Mouse (Mus musculus): ENCODE results near the gene Cyb5d1. TPM values are rescaled to one million over a fixed set of nuclear protein-coding genes. Genes with fewer than 3 reads are reported as not detected.
"Not testable (repeated sequence)": the region's sequence is repeated elsewhere in the genome, so short reads cannot be mapped to it uniquely, and the experiment has no call there.

The Cyb5d1 gene
- polyA plus RNA-seq (2015; fragmentation: Nextera tagmentation; extraction: Ambion mirVana) = 24.9 and 25.3 TPM in 2 replicates

- not testable (repeated sequence) for H3K9me3 ChIP-seq; H3K36me3 ChIP-seq; H3K27me3 ChIP-seq (replicated peaks)
- Histone ChIP-seq H3K4me2 (peak within 1 kb of the TSS; percentile 66), H3K4me3 (replicated peaks) (peak within 1 kb of the TSS; percentile 61), H3K27ac (peak within 1 kb of the TSS; percentile 96), H3K4me1 (peaks cover 38% of the 10 kb centered on the region), H3K9ac (peak within 1 kb of the TSS; percentile 81)
- peak; percentile 75 for ATAC-seq (ENCODE audit: insufficient read depth, low FRiP score, low read depth)
- 0% methylated on average over 24 of the region's 24 CpGs for WGBS
These were observed at the start of gene Cyb5d1, which contains the start of gene Naa38 for GRCm38 (mm10) chr11:69395235-69395633. Gene Cyb5d1, minus strand, starts transcription at chr11:69395631. Gene Naa38, plus strand, starts transcription at chr11:69395487.

- no peaks in the 10 kb centered on the region for H3K36me3 ChIP-seq
- WGBS = 13% methylated on average over 5 of the region's 5 CpGs
- H3K9me3 ChIP-seq = no peaks in the 10 kb centered on the region
- H3K27ac ChIP-seq = peak overlapping the region; percentile 57
- H3K4me1 ChIP-seq = peaks cover 7% of the 10 kb centered on the region; the same call in 1 of the 2 replicates
- ATAC-seq (ENCODE audit: insufficient read depth, low FRiP score, low read depth) = peak; percentile 84
- H3K27me3 ChIP-seq (replicated peaks) = no peaks in the 10 kb centered on the region
- H3K4me2 ChIP-seq = no peak overlapping the region
- no peak overlapping the region for H3K4me3 ChIP-seq (replicated peaks)
- no peak overlapping the region for H3K9ac ChIP-seq
These were observed 47.9 kb upstream of the Cyb5d1 start for GRCm38 (mm10) chr11:69443328-69443727.

GRCm38 (mm10) chr11:69437291-69437690 is 41.9 kb upstream of the Cyb5d1 start:
- H3K4me1 ChIP-seq = peaks cover 5% of the 10 kb centered on the region; the same call in 1 of the 2 replicates
- no peaks in the 10 kb centered on the region for H3K9me3 ChIP-seq
- H3K36me3 ChIP-seq = no peaks in the 10 kb centered on the region
- no peak overlapping the region for H3K4me2 ChIP-seq
- ATAC-seq (ENCODE audit: insufficient read depth, low FRiP score, low read depth) = no peak
- H3K4me3 ChIP-seq (replicated peaks) = no peak overlapping the region
- H3K9ac ChIP-seq = no peak overlapping the region
- H3K27me3 ChIP-seq (replicated peaks) = no peaks in the 10 kb centered on the region
- WGBS = 46% methylated on average over 3 of the region's 3 CpGs
- no peak overlapping the region for H3K27ac ChIP-seq

DNA sequence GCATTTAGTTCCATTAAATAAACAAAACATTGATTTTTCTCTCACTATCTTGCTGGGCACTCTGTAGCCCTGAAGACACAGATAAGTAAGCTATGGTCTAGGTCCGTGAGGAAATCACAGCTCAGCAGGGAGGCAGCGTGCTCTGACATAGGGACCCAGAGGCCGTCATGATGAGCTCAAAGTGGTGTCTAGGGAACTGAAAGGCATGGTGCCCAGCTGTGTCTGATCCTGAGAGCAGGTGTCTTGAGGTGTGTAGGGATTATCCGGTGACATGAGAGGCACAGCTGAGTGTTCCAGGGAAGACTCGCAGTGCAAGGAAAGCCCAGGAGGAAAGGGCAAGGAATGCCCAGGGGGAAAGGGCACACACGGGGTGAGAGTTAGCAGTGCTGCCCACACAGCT is 37.8 kb upstream of the Cyb5d1 start:
- Histone ChIP-seq H3K27ac (no peak overlapping the region), H3K4me3 (replicated peaks) (no peak overlapping the region), H3K27me3 (replicated peaks) (no peaks in the 10 kb centered on the region), H3K4me1 (peaks cover 15% of the 10 kb centered on the region), H3K9ac (no peak overlapping the region), H3K36me3 (no peaks in the 10 kb centered on the region), H3K4me2 (no peak overlapping the region), H3K9me3 (no peaks in the 10 kb centered on the region)
- WGBS = 63% methylated on average over 6 of the region's 6 CpGs
- no peak for ATAC-seq (ENCODE audit: insufficient read depth, low FRiP score, low read depth)

DNA sequence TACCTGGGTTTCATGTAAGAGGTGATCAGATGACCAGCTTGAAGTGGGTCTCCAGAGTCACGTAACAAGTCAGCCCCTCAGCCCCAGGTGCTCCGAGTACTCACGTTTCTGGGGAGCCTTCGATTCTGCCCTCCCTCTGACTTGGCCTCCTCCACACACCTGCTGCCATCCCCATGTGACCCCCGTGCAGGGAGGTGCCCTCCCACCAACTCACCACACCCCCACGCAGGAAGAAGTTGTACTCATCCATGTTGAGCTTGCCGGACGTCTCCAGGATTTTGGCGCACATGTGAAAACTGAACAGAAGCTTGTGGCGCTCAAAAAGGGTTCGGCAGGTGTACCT is 37.2 kb upstream of the Cyb5d1 start:
- WGBS = 65% methylated on average over 11 of the region's 11 CpGs
- no peak overlapping the region for H3K27ac ChIP-seq
- no peak for ATAC-seq (ENCODE audit: insufficient read depth, low FRiP score, low read depth)
- no peak overlapping the region for H3K4me2 ChIP-seq
- no peak overlapping the region for H3K4me3 ChIP-seq (replicated peaks)
- H3K9ac ChIP-seq = no peak overlapping the region
- no peaks in the 10 kb centered on the region for H3K9me3 ChIP-seq
- no peaks in the 10 kb centered on the region for H3K27me3 ChIP-seq (replicated peaks)
- H3K4me1 ChIP-seq = peaks cover 15% of the 10 kb centered on the region
- H3K36me3 ChIP-seq = no peaks in the 10 kb centered on the region

- no peak overlapping the region for H3K4me3 ChIP-seq (replicated peaks)
- peak overlapping the region; percentile 19; the same call in 1 of the 2 replicates for H3K4me2 ChIP-seq
- no peaks in the 10 kb centered on the region for H3K9me3 ChIP-seq
- 37% methylated on average over 11 of the region's 11 CpGs for WGBS
- peaks cover 15% of the 10 kb centered on the region for H3K4me1 ChIP-seq
- no peaks in the 10 kb centered on the region for H3K36me3 ChIP-seq
- no peak overlapping the region for H3K27ac ChIP-seq
- H3K9ac ChIP-seq = no peak overlapping the region
- peak; percentile 20; the same call in 1 of the 2 replicates for ATAC-seq (ENCODE audit: insufficient read depth, low FRiP score, low read depth)
- no peaks in the 10 kb centered on the region for H3K27me3 ChIP-seq (replicated peaks)
These were observed 36.6 kb upstream of the Cyb5d1 start for GRCm38 (mm10) chr11:69431829-69432639.

DNA sequence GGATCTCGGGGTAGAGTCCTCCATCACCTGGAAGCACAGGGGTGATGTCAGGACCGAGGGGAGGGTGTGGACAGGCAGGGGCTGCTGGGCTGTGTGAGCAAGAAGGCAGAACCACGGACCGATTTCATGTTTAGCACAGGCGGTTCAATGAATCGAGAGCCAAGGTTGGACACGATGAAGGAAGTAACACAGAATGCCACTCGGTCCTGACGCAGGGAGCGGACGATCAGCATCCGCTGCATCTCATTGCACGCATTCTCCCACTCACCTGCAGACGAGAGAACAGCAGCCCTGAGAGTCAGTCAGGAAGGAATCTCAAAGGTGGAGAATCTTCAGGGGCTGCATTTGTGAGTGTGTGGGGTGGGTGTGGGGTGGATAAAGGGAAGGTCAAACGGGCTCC is 35.2 kb upstream of the Cyb5d1 start:
- no peak for ATAC-seq (ENCODE audit: insufficient read depth, low FRiP score, low read depth)
- no peaks in the 10 kb centered on the region for H3K27me3 ChIP-seq (replicated peaks)
- no peaks in the 10 kb centered on the region for H3K36me3 ChIP-seq
- H3K4me2 ChIP-seq = no peak overlapping the region
- H3K9ac ChIP-seq = no peak overlapping the region
- peaks cover 15% of the 10 kb centered on the region for H3K4me1 ChIP-seq
- no peaks in the 10 kb centered on the region for H3K9me3 ChIP-seq
- H3K27ac ChIP-seq = no peak overlapping the region
- 87% methylated on average over 15 of the region's 15 CpGs for WGBS
- no peak overlapping the region for H3K4me3 ChIP-seq (replicated peaks)

DNA sequence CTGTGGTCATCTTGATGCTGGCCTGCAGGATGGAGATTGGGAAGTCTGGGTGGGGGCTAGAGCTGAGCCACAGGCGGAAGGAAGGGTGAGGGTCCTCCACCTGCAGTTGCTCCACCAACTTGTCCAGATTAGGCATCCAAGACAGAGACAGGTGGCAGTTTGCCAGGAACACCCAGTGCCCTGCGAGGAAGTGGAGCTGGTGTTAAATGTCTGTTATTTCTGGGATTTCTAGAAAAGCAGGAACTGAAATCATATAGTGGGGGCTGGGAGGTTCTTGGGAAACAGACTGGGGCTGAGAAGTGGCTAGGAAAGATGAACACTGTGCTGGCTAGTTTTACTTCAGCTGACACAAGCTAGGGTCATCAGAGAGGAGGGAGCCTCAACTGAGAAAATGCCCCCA is 33.9 kb upstream of the Cyb5d1 start:
- Histone ChIP-seq H3K27me3 (replicated peaks) (no peaks in the 10 kb centered on the region), H3K4me1 (peaks cover 15% of the 10 kb centered on the region), H3K4me2 (no peak overlapping the region), H3K4me3 (replicated peaks) (no peak overlapping the region), H3K9ac (no peak overlapping the region), H3K36me3 (no peaks in the 10 kb centered on the region), H3K9me3 (no peaks in the 10 kb centered on the region), H3K27ac (no peak overlapping the region)
- WGBS = 18% methylated on average over 2 of the region's 2 CpGs
- no peak for ATAC-seq (ENCODE audit: insufficient read depth, low FRiP score, low read depth)

- ATAC-seq (ENCODE audit: insufficient read depth, low FRiP score, low read depth) = peak; percentile 48; the same call in 1 of the 2 replicates
- Histone ChIP-seq H3K4me3 (replicated peaks) (no peak overlapping the region), H3K9ac (no peak overlapping the region), H3K4me1 (peaks cover 15% of the 10 kb centered on the region), H3K27me3 (replicated peaks) (no peaks in the 10 kb centered on the region), H3K36me3 (no peaks in the 10 kb centered on the region), H3K4me2 (peak overlapping the region; percentile 11; the same call in 1 of the 2 replicates), H3K9me3 (no peaks in the 10 kb centered on the region), H3K27ac (no peak overlapping the region)
- WGBS = 18% methylated on average over 4 of the region's 4 CpGs
These were observed 33.3 kb upstream of the Cyb5d1 start for GRCm38 (mm10) chr11:69428751-69429150.

DNA sequence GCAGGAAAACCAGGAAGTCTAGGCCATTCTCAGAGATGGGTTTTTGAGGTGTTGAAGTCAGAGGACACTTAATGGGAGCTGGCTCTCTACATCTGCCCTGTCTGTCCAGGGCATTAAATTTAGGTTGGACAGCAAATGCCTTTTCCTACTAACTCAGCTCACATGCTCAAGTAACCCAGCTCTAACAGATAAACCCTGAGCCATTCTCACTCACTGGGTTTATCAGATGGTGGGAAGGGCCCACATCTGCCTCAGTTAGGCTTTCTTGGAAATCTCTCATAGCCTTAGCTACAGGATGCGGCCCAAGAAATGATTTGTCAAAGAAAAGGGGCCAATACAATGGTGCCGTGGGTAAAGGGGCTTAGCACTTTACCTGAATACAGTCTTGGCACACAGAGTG is 30.8 kb upstream of the Cyb5d1 start:
- ATAC-seq (ENCODE audit: insufficient read depth, low FRiP score, low read depth) = no peak
- Histone ChIP-seq H3K4me2 (no peak overlapping the region), H3K27ac (no peak overlapping the region), H3K9ac (no peak overlapping the region), H3K9me3 (no peaks in the 10 kb centered on the region), H3K36me3 (no peaks in the 10 kb centered on the region), H3K4me1 (peaks cover 12% of the 10 kb centered on the region), H3K27me3 (replicated peaks) (peaks cover 5% of the 10 kb centered on the region; the same call in 1 of the 2 replicates), H3K4me3 (replicated peaks) (no peak overlapping the region)
- WGBS = 79% methylated on average over 2 of the region's 2 CpGs

DNA sequence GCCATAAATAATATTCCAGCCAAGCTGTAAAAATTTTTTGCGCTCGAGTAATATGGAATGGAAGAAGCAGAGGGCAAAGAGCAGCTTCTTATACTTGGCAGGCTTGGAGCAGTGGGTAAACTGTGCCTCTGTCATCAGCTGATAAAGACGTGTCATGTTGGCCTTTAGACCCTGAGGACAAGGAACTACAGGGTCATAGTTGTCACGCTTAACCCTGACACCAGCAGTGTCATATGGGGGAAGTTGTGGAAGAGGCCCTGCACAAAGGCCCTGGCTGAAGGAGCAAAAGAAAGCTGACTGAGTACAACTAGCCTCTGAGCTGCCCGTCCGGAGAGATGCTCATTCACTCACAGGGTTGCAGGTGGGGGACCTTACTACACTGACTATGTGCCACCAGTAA is 28.5 kb upstream of the Cyb5d1 start:
- peaks cover 10% of the 10 kb centered on the region; the same call in 1 of the 2 replicates for H3K27me3 ChIP-seq (replicated peaks)
- H3K36me3 ChIP-seq = no peaks in the 10 kb centered on the region
- no peak overlapping the region for H3K4me2 ChIP-seq
- H3K9ac ChIP-seq = no peak overlapping the region
- no peaks in the 10 kb centered on the region for H3K9me3 ChIP-seq
- H3K27ac ChIP-seq = no peak overlapping the region
- H3K4me1 ChIP-seq = peaks cover 26% of the 10 kb centered on the region
- no peak for ATAC-seq (ENCODE audit: insufficient read depth, low FRiP score, low read depth)
- WGBS = 61% methylated on average over 6 of the region's 6 CpGs
- no peak overlapping the region for H3K4me3 ChIP-seq (replicated peaks)

GRCm38 (mm10) chr11:69422842-69423241 is 27.4 kb upstream of the Cyb5d1 start:
- Histone ChIP-seq H3K9ac (no peak overlapping the region), H3K27me3 (replicated peaks) (peaks cover 10% of the 10 kb centered on the region; the same call in 1 of the 2 replicates), H3K4me2 (no peak overlapping the region), H3K9me3 (no peaks in the 10 kb centered on the region), H3K4me1 (peaks cover 30% of the 10 kb centered on the region), H3K4me3 (replicated peaks) (no peak overlapping the region), H3K27ac (no peak overlapping the region), H3K36me3 (no peaks in the 10 kb centered on the region)
- WGBS = 86% methylated on average over 10 of the region's 10 CpGs
- ATAC-seq (ENCODE audit: insufficient read depth, low FRiP score, low read depth) = no peak

Data from stomach, embryonic 15.5 days (tissue).